ENCODE assay signal across 19 mouse cellular contexts in the genomic region with DNA sequence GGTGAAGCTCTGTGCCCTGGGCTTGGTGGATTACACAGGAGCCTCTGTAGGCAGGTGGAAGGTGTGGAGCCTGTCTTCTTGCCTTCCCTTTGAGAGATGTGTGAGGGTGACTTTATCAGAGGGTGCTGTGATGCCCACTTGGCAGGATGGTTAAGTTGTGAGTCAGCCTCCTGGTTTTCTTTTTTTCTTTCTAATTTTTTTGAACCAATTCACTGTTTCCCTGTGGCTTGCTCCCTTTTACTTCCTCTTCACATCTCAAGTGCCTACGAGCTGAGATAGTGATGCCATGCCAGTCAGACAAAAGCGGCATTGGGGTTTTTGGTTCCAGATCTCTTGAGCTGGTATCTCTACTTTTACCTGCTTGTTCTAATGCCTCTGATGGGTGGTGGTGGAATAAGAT. TPM values are rescaled to one million over a fixed set of nuclear protein-coding genes. Genes with fewer than 3 reads are reported as not detected.
DNase-seq lines count a peak whose midpoint lies in the region; TF ChIP-seq lines count a peak whose summit lies in the region.
"Had no signal": no experiment of that assay in that cellular context is flagged by ENCODE, and none has a peak within 500 bp of the region (broad histone marks: within the 10 kb centered on the region; RNA-seq: fewer than 3 reads in every experiment).

No protein-coding gene starts in this region.

- H3K4me1 ChIP-seq in heart, embryonic 10.5 days: peaks cover 54% of the 10 kb centered on the region
- H3K4me1 ChIP-seq in megakaryocyte, embryonic 14.5 days: peaks cover 81% of the 10 kb centered on the region
- H3K4me1 ChIP-seq: neural tube, embryonic 12.5 days had no signal

- H3K9me3 ChIP-seq in heart, embryonic 10.5 days: no peaks in the 10 kb centered on the region
- no peaks in the 10 kb centered on the region for H3K9me3 ChIP-seq in megakaryocyte, embryonic 14.5 days
- H3K9me3 ChIP-seq: forebrain, embryonic 12.5 days; intestine, embryonic 15.5 days; kidney, embryonic 15.5 days; neural tube, embryonic 12.5 days had no signal

- H3K27me3 ChIP-seq in heart, embryonic 10.5 days (ENCODE audit: insufficient read depth, poor library complexity, severe bottlenecking): no peaks in the 10 kb centered on the region
- no peaks in the 10 kb centered on the region for H3K27me3 ChIP-seq in megakaryocyte, embryonic 14.5 days (replicated peaks)
- H3K27me3 ChIP-seq: forebrain, embryonic 12.5 days; intestine, embryonic 15.5 days; kidney, embryonic 15.5 days; neural tube, embryonic 12.5 days had no signal

- intact Hi-C loops in heart, postnatal 36 days (cut with DNase I): no loop called here

- H3K36me3 ChIP-seq in heart, embryonic 10.5 days: 0 out of 2 replicates have a peak, but pooled peaks cover 3% of the 10 kb centered on the region
- H3K36me3 ChIP-seq in megakaryocyte, embryonic 14.5 days (replicated peaks; ENCODE audit: low read length): peaks cover 16% of the 10 kb centered on the region
- H3K36me3 ChIP-seq: forebrain, embryonic 12.5 days; neural tube, embryonic 12.5 days had no signal

- TF ChIP-seq CTCF in layer of hippocampus, adult 2 months (conservative IDR thresholded peaks at IDR 0.05): no peak

- no peak for DNase-seq in heart, embryonic 10.5 days (ENCODE audit: low spot score)
- DNase-seq in heart, postnatal 36 days: no peak
- peak; percentile 65 for DNase-seq in 3T3-L1 (ENCODE audit: low read depth, low spot score)
- peak; percentile 51 for DNase-seq in NIH3T3 (ENCODE audit: low read depth)
- no peak for DNase-seq in layer of hippocampus, adult 18-20 months (ENCODE audit: low spot score in 2 of 2)
- DNase-seq in layer of hippocampus, adult 2 months (ENCODE audit: low spot score in 2 of 2): no peak
- DNase-seq: adrenal gland, adult 8-10 months; cerebellum, adult 18-20 months; heart, adult 18-20 months; left cerebral cortex, postnatal 4 days; lung, embryonic 14.5 days; right cerebral cortex, postnatal 14 days; thymus, adult 2 months had no signal

- H3K27ac ChIP-seq in heart, embryonic 10.5 days: 0 out of 2 replicates have a peak overlapping the region, but pooled peaks have one; percentile 10
- H3K27ac ChIP-seq in layer of hippocampus, adult 2 months: no peak overlapping the region
- H3K27ac ChIP-seq: forebrain, embryonic 12.5 days; hindbrain, embryonic 14.5 days; intestine, embryonic 15.5 days; kidney, embryonic 15.5 days; neural tube, embryonic 12.5 days had no signal

- H3K4me3 ChIP-seq in heart, embryonic 10.5 days: no peak overlapping the region
- H3K4me3 ChIP-seq in megakaryocyte, embryonic 14.5 days (replicated peaks): peak overlapping the region; percentile 1
- H3K4me3 ChIP-seq in layer of hippocampus, adult 2 months: no peak overlapping the region
- H3K4me3 ChIP-seq: forebrain, embryonic 12.5 days; intestine, embryonic 15.5 days; kidney, embryonic 15.5 days; neural tube, embryonic 12.5 days had no signal

- 54% methylated on average over 2 of the region's 2 CpGs for WGBS in heart, embryonic 10.5 days

RNA-seq across cellular contexts. Expression of a gene that starts 15.8 kb away (rescaled TPM):
- polyA plus RNA-seq in heart, embryonic 10.5 days (2016; fragmentation: Nextera tagmentation; extraction: Ambion mirVana): 18.3 and 21.8 TPM in 2 replicates
- total RNA-seq in heart, postnatal 36 days (2021): 10 to 100 TPM; 52.4 to 55.3 TPM
- polyA plus RNA-seq in megakaryocyte, embryonic 14.5 days (2012; ENCODE audit: insufficient read depth, low replicate concordance): 25.9 and 62.2 TPM in 2 replicates
- 10 to 100 TPM; 89.7 to 90.3 TPM for total RNA-seq in layer of hippocampus, adult 18-20 months (2021)
- total RNA-seq in layer of hippocampus, adult 2 months (2021): 10 to 100 TPM; 91.1 to 92.8 TPM

Comparison
In these comparisons a context has a peak if more than half of its experiments do, and no peak if none do; other contexts are left out.
1. DNase-seq: peak in 3T3-L1 (single experiment) and NIH3T3 (single experiment); none in heart, embryonic 10.5 days (single experiment), heart, postnatal 36 days (0 of 2), layer of hippocampus, adult 18-20 months (0 of 2) and layer of hippocampus, adult 2 months (0 of 2).